Mouse (Mus musculus) CD4-positive naive resting alpha-beta T cell, adult 76 days (primary cell): ENCODE data around the gene Pcnt. TPM values are rescaled to one million over a fixed set of nuclear protein-coding genes. Genes with fewer than 3 reads are reported as not detected.

ENCODE experiments used
- total RNA-seq: library from RNA; stranded (reverse); gene quantifications from one replicate; pipeline ENCODE4 v1.2.4, GENCODE M21; 2023

The Pcnt gene
- 71.0 TPM for total RNA-seq

GRCm38 (mm10) chr10:76442178-76443088, at the start of gene Pcnt:
Gene Pcnt, minus strand, starts transcription at chr10:76442786.

GRCm38 (mm10) chr10:76468203-76469162, 25.9 kb upstream of the Pcnt start, which contains the start of the genes Mcm3ap and Ybey:
Gene Mcm3ap, plus strand, starts transcription at chr10:76468927.
Gene Ybey, minus strand, starts transcription at chr10:76469114.

GRCm38 (mm10) chr10:76448851-76449250, 6.3 kb upstream of the Pcnt start, which contains the start of gene 2610028H24Rik:
Gene 2610028H24Rik, plus strand, starts transcription at chr10:76449081.

GRCm38 (mm10) chr10:76440281-76440680, 2.3 kb downstream of the Pcnt start, which contains the start of gene AC141477.1:
Gene AC141477.1, minus strand, starts transcription at chr10:76440444.

GRCm38 (mm10) chr10:76344711-76345539, 97.7 kb downstream of the Pcnt start, which contains the start of gene Dip2a:
Gene Dip2a, minus strand, starts transcription at chr10:76345291.

Other genes starting within 250 kb of the Pcnt start
- 9.1 TPM for gene Prmt2, start 204.9 kb downstream of the Pcnt start, total RNA-seq
- not detected for gene S100b, start 188.9 kb downstream of the Pcnt start, total RNA-seq
- 4.8 TPM for gene Dip2a, start 97.5 kb downstream of the Pcnt start, total RNA-seq
- 33.7 TPM for gene AC141477.1, start 2.3 kb downstream of the Pcnt start, total RNA-seq
- not detected for gene 2610028H24Rik, start 6.3 kb upstream of the Pcnt start, total RNA-seq
- 81.0 TPM for gene Mcm3ap, start 26.1 kb upstream of the Pcnt start, total RNA-seq
- 1.4 TPM for gene Ybey, start 26.3 kb upstream of the Pcnt start, total RNA-seq
- 21.3 TPM for gene Lss, start 88.8 kb upstream of the Pcnt start, total RNA-seq
- gene Spatc1l, start 119.5 kb upstream of the Pcnt start, total RNA-seq = 0.59 TPM
- gene Ftcd, start 132.9 kb upstream of the Pcnt start, total RNA-seq = not detected
- gene Col6a2, start 180.8 kb upstream of the Pcnt start, total RNA-seq = 0.26 TPM